Mouse (Mus musculus): Measurements from ENCODE around the gene Tapbpl. TPM values are rescaled to one million over a fixed set of nuclear protein-coding genes. Genes with fewer than 3 reads are reported as not detected.

Gene Tapbpl
- total RNA-seq, 1 experiment from 2014 or later = 24.0 TPM

Other genes starting within 250 kb of the Tapbpl start
- not detected in 2 replicates for gene Pianp, start 235.2 kb downstream of the Tapbpl start, total RNA-seq (2017)
- 45.1 and 58.1 TPM in 2 replicates for gene Zfp384, start 222.7 kb downstream of the Tapbpl start, total RNA-seq (2017)
- gene Ing4, start 192.1 kb downstream of the Tapbpl start, total RNA-seq (2017) = 136 and 143 TPM in 2 replicates
- gene Acrbp, start 182.2 kb downstream of the Tapbpl start, total RNA-seq (2017) = 26.8 and 32.7 TPM in 2 replicates
- gene Lpar5, start 163.9 kb downstream of the Tapbpl start, total RNA-seq (2017) = 1.6 and 3.1 TPM in 2 replicates
- 363 and 367 TPM in 2 replicates for gene Chd4, start 135.9 kb downstream of the Tapbpl start, total RNA-seq (2017)
- 26.8 and 26.9 TPM in 2 replicates for gene Nop2, start 100.0 kb downstream of the Tapbpl start, total RNA-seq (2017)
- gene Iffo1, start 86.6 kb downstream of the Tapbpl start, total RNA-seq (2017) = 36.6 and 37.5 TPM in 2 replicates
- 562 and 577 TPM in 2 replicates for gene Gapdh, start 65.4 kb downstream of the Tapbpl start, total RNA-seq (2017)
- gene Ncapd2, start 40.2 kb downstream of the Tapbpl start, total RNA-seq (2017) = 42.5 and 66.2 TPM in 2 replicates
- 23.8 and 25.4 TPM in 2 replicates for gene Mrpl51, start 40.1 kb downstream of the Tapbpl start, total RNA-seq (2017)
- gene Vamp1, start 16.3 kb downstream of the Tapbpl start, total RNA-seq (2017) = 56.0 and 57.8 TPM in 2 replicates
- 23.3 and 25.0 TPM in 2 replicates for gene Cd27, start 5.2 kb upstream of the Tapbpl start, total RNA-seq (2017)
- 0.23 TPM in 1 of 2 replicates, not detected in the other for gene Tuba3a, start 54.2 kb upstream of the Tapbpl start, total RNA-seq (2017)
- gene Ltbr, start 82.0 kb upstream of the Tapbpl start, total RNA-seq (2017) = 43.7 and 45.6 TPM in 2 replicates
- 11.6 and 12.6 TPM in 2 replicates for gene Scnn1a, start 88.8 kb upstream of the Tapbpl start, total RNA-seq (2017)
- gene Tnfrsf1a, start 117.5 kb upstream of the Tapbpl start, total RNA-seq (2017) = 202 and 215 TPM in 2 replicates
- 0.25 and 0.35 TPM in 2 replicates for gene Plekhg6, start 148.9 kb upstream of the Tapbpl start, total RNA-seq (2017)